Mouse (Mus musculus) stomach, postnatal 0 days (tissue): ENCODE measurements around the gene 1700029I15Rik.

Experiments
- CTCF ChIP-seq: IDR thresholded peaks from 2 replicates; pipeline ENCODE4 v1.5.1; 2016; ENCODE audit warnings: antibody characterized with exemption, low read depth, mild to moderate bottlenecking, moderate library complexity
- EP300 ChIP-seq: optimal IDR thresholded peaks from 2 replicates; pipeline ENCODE3; 2016; ENCODE audit warnings: antibody characterized with exemption

- TF ChIP-seq CTCF: no peak
- TF ChIP-seq EP300: no peak
Observed at GRCm38 (mm10) chr2:92403776-92404319, 21.5 kb downstream of the 1700029I15Rik start.
